Mouse (Mus musculus) bone marrow macrophage, adult 2 months (primary cell): ENCODE measurements around the gene Ccdc155. TPM values are rescaled to one million over a fixed set of nuclear protein-coding genes. Genes with fewer than 3 reads are reported as not detected.
A peak's percentile ranks its signal among the peaks of the same experiment; 100 is the strongest.

Experiments used
- H3K27ac ChIP-seq: 2 replicates; pipeline ENCODE4 v1.5.1; 2012; ENCODE audit warnings: low read depth, low read length; ENCODE audit not compliant: insufficient read depth
- H3K4me1 ChIP-seq: 2 replicates; pipeline ENCODE4 v1.6.1; 2012; ENCODE audit warnings: low read length; ENCODE audit not compliant: control insufficient read depth, insufficient read depth
- H3K4me3 ChIP-seq: 2 replicates; pipeline ENCODE4 v1.5.1; 2012; ENCODE audit warnings: mild to moderate bottlenecking, low read length, moderate library complexity; ENCODE audit not compliant: insufficient read depth
- CTCF ChIP-seq: IDR thresholded peaks from 2 replicates; pipeline ENCODE4 v1.5.1; 2012; ENCODE audit warnings: low read depth, mild to moderate bottlenecking, low read length, moderate library complexity
- POLR2A ChIP-seq: IDR thresholded peaks from 2 replicates; pipeline ENCODE4 v1.6.1; 2012; ENCODE audit warnings: mild to moderate bottlenecking, low read depth, low read length, borderline replicate concordance
- polyA plus RNA-seq: library from polyadenylated mRNA; stranded (reverse); fragments of >200 nt; gene quantifications from 2 replicates; pipeline ENCODE4 v1.2.4, GENCODE M21; 2012; ENCODE audit not compliant: missing spikeins, insufficient read depth, insufficient read length

Gene Ccdc155
- polyA plus RNA-seq, 1 experiment: 0.24 TPM

DNA sequence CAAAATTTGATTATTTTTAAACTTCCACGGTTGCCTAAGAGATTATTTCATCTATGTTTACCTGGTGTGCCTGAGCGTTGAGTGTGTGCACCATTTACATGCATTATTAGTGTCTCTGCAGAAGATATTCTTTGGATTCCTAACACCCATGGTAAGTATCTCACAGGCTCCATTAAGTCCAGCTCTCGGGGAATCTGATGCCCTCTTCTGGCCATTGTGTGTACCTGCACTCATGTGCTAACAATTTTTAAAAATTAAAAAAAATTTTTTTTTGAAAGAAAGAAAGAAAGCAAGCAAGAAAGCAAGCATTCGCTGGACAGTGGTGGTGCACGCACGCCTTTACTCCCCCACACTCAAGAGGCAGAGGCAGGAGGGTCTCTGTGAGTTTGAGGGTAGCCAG is 3.6 kb upstream of the Ccdc155 start:
- Histone ChIP-seq H3K27ac (no peak overlapping the region), H3K4me1 (no peaks in the 10 kb centered on the region), H3K4me3 (no peak overlapping the region)
- TF ChIP-seq CTCF: no peak

DNA sequence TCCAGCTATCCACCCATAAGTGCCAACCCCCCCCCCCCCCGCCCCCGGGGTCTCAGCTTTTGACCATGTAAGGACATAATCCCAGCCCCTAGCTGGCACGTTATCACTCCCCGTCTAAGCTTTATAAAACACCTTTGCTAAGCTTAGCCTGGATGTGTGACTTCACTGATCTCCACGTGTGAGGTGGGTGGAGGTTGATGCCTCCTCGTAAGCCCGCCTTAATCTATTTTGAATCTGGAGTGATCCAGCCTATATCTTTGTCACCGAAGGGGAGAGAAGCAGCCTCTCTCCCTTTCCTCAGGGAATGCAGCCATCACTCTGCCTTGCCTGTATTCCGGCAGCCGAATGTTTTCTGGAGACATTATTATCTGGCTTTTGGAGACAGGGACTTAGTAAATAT is 2.0 kb downstream of the Ccdc155 start:
- Histone ChIP-seq H3K4me3 (no peak overlapping the region), H3K27ac (no peak overlapping the region), H3K4me1 (no peaks in the 10 kb centered on the region)
- TF ChIP-seq CTCF: no peak
- TF ChIP-seq POLR2A: no peak

DNA sequence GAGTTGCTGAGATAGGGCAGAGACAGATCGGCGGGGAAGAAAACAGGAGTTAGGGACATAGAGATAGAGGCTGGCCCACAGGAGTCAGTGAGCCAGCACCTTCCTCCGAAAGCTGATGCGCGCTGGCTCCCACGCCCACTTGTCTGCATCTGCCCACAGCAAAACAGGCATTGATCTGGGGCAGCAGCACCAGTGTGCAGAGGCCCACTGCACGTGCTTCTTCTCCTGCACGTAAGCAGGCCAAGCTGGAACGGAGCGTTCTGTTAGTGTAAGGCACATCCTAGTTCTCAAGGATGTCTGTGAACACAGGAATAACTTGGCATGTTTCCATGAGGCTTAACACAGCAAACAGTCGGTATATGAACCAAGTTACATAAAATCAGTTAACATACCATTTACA is 5.7 kb downstream of the Ccdc155 start:
- H3K27ac ChIP-seq: no peak overlapping the region
- TF ChIP-seq POLR2A: no peak
- no peak for TF ChIP-seq CTCF
- H3K4me1 ChIP-seq: no peaks in the 10 kb centered on the region
- H3K4me3 ChIP-seq: no peak overlapping the region

DNA sequence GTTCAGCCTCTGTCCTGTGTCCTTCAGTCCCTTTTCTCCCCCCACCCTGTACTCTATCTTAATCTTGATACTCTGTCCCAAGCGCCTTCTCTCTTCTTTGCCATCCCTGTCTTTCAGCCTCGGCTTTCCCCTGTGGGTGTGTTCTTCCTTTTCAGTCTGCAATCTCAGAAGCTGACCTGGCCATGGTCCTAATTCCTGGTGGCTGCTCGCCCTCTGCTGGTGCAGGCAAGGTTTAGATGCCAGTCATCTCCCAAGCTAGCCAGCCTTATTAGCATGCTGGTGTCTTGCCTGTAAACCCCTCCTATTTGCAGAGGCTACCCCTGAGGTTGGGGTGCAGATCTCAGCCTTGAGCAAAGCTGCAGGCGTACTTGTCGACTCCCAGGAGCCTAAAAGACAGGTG is 6.3 kb downstream of the Ccdc155 start:
- no peaks in the 10 kb centered on the region for H3K4me1 ChIP-seq
- TF ChIP-seq POLR2A: no peak
- TF ChIP-seq CTCF: peak; percentile 73
- no peak overlapping the region for H3K27ac ChIP-seq
- H3K4me3 ChIP-seq: no peak overlapping the region

DNA sequence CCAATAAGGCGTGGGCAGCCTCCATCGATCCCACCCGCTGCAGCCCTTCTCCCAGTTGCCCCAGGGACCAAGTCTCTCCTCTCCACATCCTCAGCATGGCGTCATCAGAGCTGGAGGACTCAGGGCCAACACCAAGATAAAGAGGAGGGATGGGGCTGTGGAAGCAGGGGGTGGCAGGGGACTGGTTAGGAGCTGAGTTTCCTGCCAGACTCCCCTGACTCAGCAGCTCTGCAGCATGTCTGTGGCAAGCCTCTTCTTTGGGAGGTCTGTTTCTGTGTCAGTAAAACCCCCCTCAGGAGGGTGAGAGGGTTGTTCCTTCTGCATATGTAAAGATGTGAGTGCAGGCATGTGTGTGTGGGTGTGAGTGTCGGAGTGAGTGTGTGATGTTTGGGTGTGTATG is 7.7 kb downstream of the Ccdc155 start:
- no peak overlapping the region for H3K4me3 ChIP-seq
- H3K27ac ChIP-seq: no peak overlapping the region
- TF ChIP-seq POLR2A: no peak
- TF ChIP-seq CTCF: no peak
- no peaks in the 10 kb centered on the region for H3K4me1 ChIP-seq

DNA sequence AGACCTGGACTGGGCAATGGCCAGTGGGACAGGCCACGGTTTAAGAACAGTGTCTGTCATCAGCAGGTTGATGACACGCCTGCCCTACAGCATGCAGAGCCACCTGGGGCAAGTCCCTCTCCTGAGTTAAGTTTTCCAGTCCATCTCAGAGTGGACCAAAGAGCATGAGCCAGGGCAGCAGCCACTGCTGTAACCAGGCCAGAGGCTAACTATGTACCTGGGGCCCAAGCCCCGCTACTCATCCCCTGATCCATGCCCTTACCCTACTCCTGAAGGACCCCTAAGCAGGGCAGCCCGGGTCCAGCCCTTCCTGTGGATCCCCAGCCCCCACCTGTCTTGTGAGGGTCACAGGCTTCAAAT is 8.5 kb downstream of the Ccdc155 start:
- TF ChIP-seq POLR2A: no peak
- TF ChIP-seq CTCF: no peak
- no peak overlapping the region for H3K27ac ChIP-seq
- no peaks in the 10 kb centered on the region for H3K4me1 ChIP-seq
- H3K4me3 ChIP-seq: no peak overlapping the region

DNA sequence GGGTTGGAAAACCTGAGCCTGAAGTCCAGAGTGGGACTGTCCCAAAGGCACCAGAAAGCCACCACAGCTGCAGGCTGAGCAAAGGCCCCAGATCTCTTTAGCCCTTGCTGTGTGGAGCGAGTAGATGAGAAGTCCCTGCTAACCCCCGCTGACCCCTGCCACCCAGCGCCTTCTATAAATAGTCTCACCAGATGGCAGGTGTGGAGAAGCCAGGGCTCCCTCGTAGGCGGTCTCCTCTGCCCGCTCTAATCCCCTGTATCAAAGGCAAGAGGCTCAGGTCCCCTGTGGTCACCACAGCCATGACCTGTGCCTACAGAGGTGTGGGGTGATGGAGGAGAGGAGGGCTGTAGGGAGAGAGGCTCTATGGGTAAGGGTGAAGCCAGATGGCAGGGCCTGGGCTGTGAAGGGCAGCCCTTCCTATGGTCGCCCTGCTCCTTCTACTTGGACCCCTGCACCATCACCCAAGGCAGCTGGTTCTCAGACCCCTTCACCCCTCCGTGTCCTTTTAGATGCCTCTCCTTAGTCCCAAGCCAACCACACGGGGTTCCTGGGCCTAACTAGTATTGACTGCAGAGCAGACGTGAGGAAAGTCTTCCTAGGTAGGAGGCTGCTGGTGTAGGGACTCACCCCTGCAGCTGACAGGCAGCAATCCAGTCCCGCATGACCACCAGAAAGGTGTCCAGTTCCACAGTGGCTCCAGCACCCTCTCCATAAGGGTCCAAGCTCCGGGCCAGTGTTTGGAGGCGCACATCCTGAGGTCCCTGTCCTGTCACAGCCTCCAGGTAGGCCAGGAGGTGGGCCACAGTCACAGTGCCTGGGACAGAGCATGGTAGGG is 9.1 kb downstream of the Ccdc155 start:
- TF ChIP-seq POLR2A: no peak
- no peak for TF ChIP-seq CTCF
- no peaks in the 10 kb centered on the region for H3K4me1 ChIP-seq
- no peak overlapping the region for H3K4me3 ChIP-seq
- no peak overlapping the region for H3K27ac ChIP-seq

DNA sequence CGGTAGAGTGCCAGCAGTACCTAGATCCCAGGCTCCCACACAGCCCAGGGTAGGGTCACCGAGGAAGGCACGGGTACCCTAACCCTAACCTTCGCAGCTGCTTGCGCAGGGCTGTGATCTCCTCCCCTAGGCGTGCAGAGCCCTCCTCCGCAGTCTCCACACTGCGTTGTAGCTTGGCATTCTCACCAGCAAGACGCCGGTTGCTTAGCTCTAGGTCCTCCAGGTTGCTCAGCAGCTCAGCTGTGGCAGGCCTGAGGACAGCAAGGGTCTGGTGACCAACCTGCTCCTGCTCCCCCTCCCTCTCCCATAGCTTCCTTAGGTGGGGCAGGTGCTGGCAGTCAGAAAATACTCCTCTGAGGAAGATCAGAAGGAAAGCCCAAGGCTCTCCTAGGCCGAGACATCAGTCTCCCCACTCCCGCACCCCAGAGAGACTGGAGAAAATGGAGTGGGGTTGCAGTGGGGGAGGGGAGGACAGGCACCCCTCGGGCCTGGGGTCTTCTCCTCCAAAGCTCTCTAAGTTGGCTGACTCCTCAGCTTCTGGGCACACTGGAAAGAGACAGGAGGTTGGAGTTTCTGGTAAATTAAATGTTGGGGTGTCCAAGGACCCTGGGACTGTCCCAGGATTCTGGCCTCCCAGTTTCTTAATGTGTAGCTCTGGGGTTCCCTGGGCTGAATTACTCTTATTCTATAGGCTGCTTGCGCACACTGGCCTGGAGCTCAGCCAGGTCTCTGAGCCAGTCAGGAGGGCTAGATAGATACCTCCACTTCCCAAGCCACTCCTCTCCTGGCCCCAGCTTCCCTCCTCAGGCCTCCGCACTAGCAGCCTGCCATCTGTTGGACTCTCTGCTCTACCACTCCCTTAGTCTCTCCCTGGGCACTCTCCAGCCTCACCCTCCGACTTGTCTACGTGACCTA is 10.6 kb downstream of the Ccdc155 start:
- no peak overlapping the region for H3K4me3 ChIP-seq
- no peaks in the 10 kb centered on the region for H3K4me1 ChIP-seq
- H3K27ac ChIP-seq: no peak overlapping the region
- TF ChIP-seq CTCF: no peak
- no peak for TF ChIP-seq POLR2A

DNA sequence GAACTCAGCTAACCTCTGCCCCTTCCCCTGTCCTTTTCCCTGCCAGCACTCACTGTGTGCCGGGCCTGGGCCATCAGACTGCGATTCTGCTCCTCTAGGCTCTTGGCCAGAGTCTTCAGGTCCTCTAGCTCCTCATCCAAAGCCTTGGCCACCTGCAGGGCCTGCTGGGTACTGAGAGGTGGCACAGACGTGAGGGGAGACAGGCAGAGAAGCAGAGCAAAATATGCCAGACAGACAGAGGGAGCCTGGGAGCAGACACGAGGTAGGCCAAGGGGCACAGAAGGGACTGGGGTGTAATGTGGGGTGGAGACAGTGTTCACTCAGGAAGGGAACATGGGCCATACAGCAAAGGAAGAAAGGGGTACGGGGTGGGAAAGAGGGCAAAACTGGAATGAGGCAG is 11.3 kb downstream of the Ccdc155 start:
- TF ChIP-seq POLR2A: no peak
- no peak for TF ChIP-seq CTCF
- no peak overlapping the region for H3K27ac ChIP-seq
- H3K4me1 ChIP-seq: no peaks in the 10 kb centered on the region
- H3K4me3 ChIP-seq: no peak overlapping the region

DNA sequence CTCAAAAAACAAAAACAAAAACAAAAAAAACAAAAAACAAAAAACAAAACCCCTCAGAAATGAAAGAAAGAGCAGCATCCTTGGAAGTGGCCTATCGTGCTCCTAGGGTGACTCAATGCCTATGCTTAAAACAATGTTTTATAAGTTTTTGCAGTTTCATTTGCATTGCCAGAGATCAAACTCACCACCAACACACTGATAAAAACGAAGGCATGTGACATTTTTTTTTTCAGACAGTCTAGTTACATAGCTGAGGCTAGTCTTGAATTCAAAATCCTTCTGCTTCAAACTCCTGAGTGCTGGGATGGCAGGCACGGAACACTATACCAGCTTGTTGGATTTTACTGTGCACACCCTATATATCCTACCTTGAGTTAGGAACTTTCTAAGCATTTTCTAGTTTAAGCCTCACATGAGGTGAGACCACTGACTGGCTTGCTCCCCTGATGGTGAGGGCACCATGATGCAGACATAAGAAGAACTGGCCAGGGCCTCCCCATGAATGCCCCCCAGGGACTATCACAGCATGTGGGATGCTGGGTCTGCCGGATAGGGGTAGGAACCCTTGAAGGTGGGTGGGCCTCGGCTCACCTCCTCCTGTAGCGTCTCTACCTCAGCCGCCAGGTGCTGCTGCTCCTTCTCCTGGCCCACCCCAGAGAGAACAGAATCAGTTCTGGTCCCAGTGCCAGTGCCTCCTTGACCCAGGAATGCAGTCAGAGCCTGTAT is 11.9 kb downstream of the Ccdc155 start:
- no peaks in the 10 kb centered on the region for H3K4me1 ChIP-seq
- H3K27ac ChIP-seq: no peak overlapping the region
- H3K4me3 ChIP-seq: no peak overlapping the region
- TF ChIP-seq POLR2A (no peak), CTCF (no peak)
